14 mouse cellular contexts compared by ENCODE assay signal in genomic region chr10:3514634-3515033, GRCm38 (mm10). TPM values are rescaled to one million over a fixed set of nuclear protein-coding genes. Genes with fewer than 3 reads are reported as not detected.
DNase-seq lines count a peak whose midpoint lies in the region; ATAC-seq and TF ChIP-seq lines count a peak whose summit lies in the region.
"Had no signal": no experiment of that assay in that cellular context is flagged by ENCODE, and none has a peak within 500 bp of the region (broad histone marks: within the 10 kb centered on the region; RNA-seq: fewer than 3 reads in every experiment).

No protein-coding gene starts in this region.

- H3K36me3 ChIP-seq in forebrain, postnatal 0 days (ENCODE audit: insufficient read depth): no peaks in the 10 kb centered on the region
- H3K36me3 ChIP-seq in forebrain, embryonic 14.5 days (ENCODE audit: control insufficient read depth, insufficient read depth, low read length): no peaks in the 10 kb centered on the region
- no peaks in the 10 kb centered on the region for H3K36me3 ChIP-seq in midbrain, embryonic 11.5 days (ENCODE audit: control insufficient read depth, insufficient read depth, low read length)
- no peaks in the 10 kb centered on the region for H3K36me3 ChIP-seq in midbrain, embryonic 15.5 days (replicated peaks)
- H3K36me3 ChIP-seq in kidney, embryonic 15.5 days: no peaks in the 10 kb centered on the region
- no peaks in the 10 kb centered on the region for H3K36me3 ChIP-seq in stomach, postnatal 0 days (ENCODE audit: control insufficient read depth, insufficient read depth, low read length)
- H3K36me3 ChIP-seq: liver, embryonic 12.5 days had no signal

- WGBS in forebrain, postnatal 0 days: 78% methylated on average over 1 of the region's 1 CpGs
- WGBS in forebrain, embryonic 14.5 days: 100% methylated on average over 1 of the region's 1 CpGs
- 80% methylated on average over 1 of the region's 1 CpGs for WGBS in midbrain, embryonic 11.5 days
- WGBS in midbrain, embryonic 15.5 days: 83% methylated on average over 1 of the region's 1 CpGs
- WGBS in kidney, embryonic 15.5 days: 84% methylated on average over 1 of the region's 1 CpGs
- 88% methylated on average over 1 of the region's 1 CpGs for whole genome bisulfite sequencing in stomach, postnatal 0 days

- peak; percentile 64 for ATAC-seq in forebrain, postnatal 0 days
- no peak for ATAC-seq in forebrain, embryonic 14.5 days
- ATAC-seq in midbrain, embryonic 11.5 days (ENCODE audit: low FRiP score): 0 out of 2 replicates have a peak, but pooled peaks have one; percentile 14
- ATAC-seq in midbrain, embryonic 15.5 days (replicated peaks): no peak
- no peak for ATAC-seq in kidney, embryonic 15.5 days (replicated peaks; ENCODE audit: low FRiP score)
- no peak for ATAC-seq in stomach, postnatal 0 days (ENCODE audit: low FRiP score, low TSS enrichment)
- ATAC-seq: hindbrain, embryonic 16.5 days; liver, embryonic 12.5 days had no signal

- no peak overlapping the region for H3K9ac ChIP-seq in forebrain, postnatal 0 days
- H3K9ac ChIP-seq in forebrain, embryonic 14.5 days (ENCODE audit: low read length): no peak overlapping the region
- no peak overlapping the region for H3K9ac ChIP-seq in midbrain, embryonic 11.5 days (ENCODE audit: low read length)
- no peak overlapping the region for H3K9ac ChIP-seq in midbrain, embryonic 15.5 days
- H3K9ac ChIP-seq in kidney, embryonic 15.5 days: no peak overlapping the region
- no peak overlapping the region for H3K9ac ChIP-seq in stomach, postnatal 0 days (ENCODE audit: low read length)
- H3K9ac ChIP-seq: liver, embryonic 12.5 days had no signal

- peak; percentile 61 for DNase-seq in forebrain, postnatal 0 days
- no peak for DNase-seq in forebrain, embryonic 14.5 days (ENCODE audit: low spot score)
- no peak for DNase-seq in midbrain, embryonic 11.5 days (ENCODE audit: low spot score, missing footprints)
- peak; percentile 66 for DNase-seq in layer of hippocampus, adult 9-11 months
- peak; percentile 23 for DNase-seq in thymus, postnatal 25 days
- no peak for DNase-seq in stomach, postnatal 0 days (ENCODE audit: low spot score)
- DNase-seq: cerebellum, postnatal 36 days; heart, postnatal 14 days had no signal

- peak overlapping the region; percentile 30; the same call in 1 of the 2 replicates for H3K27ac ChIP-seq in forebrain, postnatal 0 days (ENCODE audit: low read depth, low read length)
- no peak overlapping the region for H3K27ac ChIP-seq in forebrain, embryonic 14.5 days (ENCODE audit: low read depth, low read length)
- H3K27ac ChIP-seq in midbrain, embryonic 11.5 days (ENCODE audit: low read depth, low read length): no peak overlapping the region
- no peak overlapping the region for H3K27ac ChIP-seq in midbrain, embryonic 15.5 days
- no peak overlapping the region for H3K27ac ChIP-seq in kidney, embryonic 15.5 days
- no peak overlapping the region for H3K27ac ChIP-seq in stomach, postnatal 0 days (replicated peaks)
- H3K27ac ChIP-seq: liver, embryonic 12.5 days had no signal

- no peak for TF ChIP-seq EP300 in stomach, postnatal 0 days (optimal IDR thresholded peaks at IDR 0.05)

- 0 out of 2 replicates have a peak, but pooled peaks cover 10% of the 10 kb centered on the region for H3K4me1 ChIP-seq in forebrain, postnatal 0 days (ENCODE audit: insufficient read depth)
- H3K4me1 ChIP-seq in forebrain, embryonic 14.5 days (ENCODE audit: control insufficient read depth, insufficient read depth, low read length): peaks cover 4% of the 10 kb centered on the region; the same call in 1 of the 2 replicates
- no peaks in the 10 kb centered on the region for H3K4me1 ChIP-seq in midbrain, embryonic 11.5 days (ENCODE audit: control insufficient read depth, insufficient read depth, low read length)
- peaks cover 13% of the 10 kb centered on the region for H3K4me1 ChIP-seq in midbrain, embryonic 15.5 days
- no peaks in the 10 kb centered on the region for H3K4me1 ChIP-seq in kidney, embryonic 15.5 days
- H3K4me1 ChIP-seq in stomach, postnatal 0 days (replicated peaks; ENCODE audit: control insufficient read depth, insufficient read depth): no peaks in the 10 kb centered on the region

- TF ChIP-seq CTCF in forebrain, postnatal 0 days (IDR thresholded peaks at IDR 0.05; ENCODE audit: low read depth): no peak
- no peak for TF ChIP-seq CTCF in stomach, postnatal 0 days (IDR thresholded peaks at IDR 0.05; ENCODE audit: low read depth)

- H3K27me3 ChIP-seq in forebrain, postnatal 0 days (ENCODE audit: insufficient read depth, low read length): no peaks in the 10 kb centered on the region
- H3K27me3 ChIP-seq in forebrain, embryonic 14.5 days (replicated peaks; ENCODE audit: control insufficient read depth, insufficient read depth, low read length): no peaks in the 10 kb centered on the region
- no peaks in the 10 kb centered on the region for H3K27me3 ChIP-seq in midbrain, embryonic 11.5 days (ENCODE audit: control insufficient read depth, insufficient read depth, low read length)
- H3K27me3 ChIP-seq in midbrain, embryonic 15.5 days (replicated peaks): no peaks in the 10 kb centered on the region
- no peaks in the 10 kb centered on the region for H3K27me3 ChIP-seq in kidney, embryonic 15.5 days
- H3K27me3 ChIP-seq in stomach, postnatal 0 days (ENCODE audit: control insufficient read depth, insufficient read depth, low read length): no peaks in the 10 kb centered on the region
- H3K27me3 ChIP-seq: liver, embryonic 12.5 days had no signal

- H3K9me3 ChIP-seq in forebrain, postnatal 0 days (ENCODE audit: low read length): no peaks in the 10 kb centered on the region
- no peaks in the 10 kb centered on the region for H3K9me3 ChIP-seq in forebrain, embryonic 14.5 days (replicated peaks; ENCODE audit: control insufficient read depth, low read length)
- no peaks in the 10 kb centered on the region for H3K9me3 ChIP-seq in midbrain, embryonic 11.5 days (ENCODE audit: control insufficient read depth, low read length)
- no peaks in the 10 kb centered on the region for H3K9me3 ChIP-seq in midbrain, embryonic 15.5 days
- H3K9me3 ChIP-seq in kidney, embryonic 15.5 days (replicated peaks): no peaks in the 10 kb centered on the region
- no peaks in the 10 kb centered on the region for H3K9me3 ChIP-seq in stomach, postnatal 0 days (ENCODE audit: control insufficient read depth, low read length)
- H3K9me3 ChIP-seq: liver, embryonic 12.5 days had no signal

- H3K4me3 ChIP-seq in forebrain, postnatal 0 days (ENCODE audit: low read depth, low read length): no peak overlapping the region
- no peak overlapping the region for H3K4me3 ChIP-seq in forebrain, embryonic 14.5 days (ENCODE audit: low read depth, low read length)
- no peak overlapping the region for H3K4me3 ChIP-seq in midbrain, embryonic 11.5 days (ENCODE audit: low read depth, low read length)
- no peak overlapping the region for H3K4me3 ChIP-seq in midbrain, embryonic 15.5 days
- H3K4me3 ChIP-seq in kidney, embryonic 15.5 days (replicated peaks): no peak overlapping the region
- H3K4me3 ChIP-seq in stomach, postnatal 0 days (ENCODE audit: low read depth, low read length): no peak overlapping the region
- H3K4me3 ChIP-seq: liver, embryonic 12.5 days had no signal

- H3K4me2 ChIP-seq in forebrain, postnatal 0 days (ENCODE audit: low read depth): no peak overlapping the region
- H3K4me2 ChIP-seq in forebrain, embryonic 14.5 days (ENCODE audit: low read length): no peak overlapping the region
- H3K4me2 ChIP-seq in midbrain, embryonic 11.5 days: no peak overlapping the region
- no peak overlapping the region for H3K4me2 ChIP-seq in midbrain, embryonic 15.5 days
- no peak overlapping the region for H3K4me2 ChIP-seq in kidney, embryonic 15.5 days
- no peak overlapping the region for H3K4me2 ChIP-seq in stomach, postnatal 0 days (replicated peaks; ENCODE audit: low read depth)
- H3K4me2 ChIP-seq: liver, embryonic 12.5 days had no signal

RNA-seq across cellular contexts. Expression of gene Iyd, which starts 25.4 kb away (rescaled TPM):
- 0.81 and 1.2 TPM in 2 replicates for total RNA-seq in forebrain, postnatal 0 days (2014; rRNA removed)
- polyA plus RNA-seq in forebrain, postnatal 0 days (2015; fragmentation: Nextera tagmentation; extraction: Ambion mirVana): 0.47 and 0.50 TPM in 2 replicates
- 0.53 and 0.91 TPM in 2 replicates for polyA plus RNA-seq in forebrain, embryonic 14.5 days (2014; fragmentation: Nextera tagmentation; extraction: Ambion mirVana)
- polyA plus RNA-seq in midbrain, embryonic 11.5 days (2014; fragmentation: Nextera tagmentation; extraction: Ambion mirVana): not detected in 2 replicates
- polyA plus RNA-seq in midbrain, embryonic 15.5 days (2015; fragmentation: Nextera tagmentation; extraction: Ambion mirVana): 0.28 and 0.45 TPM in 2 replicates
- 5.1 and 5.2 TPM in 2 replicates for polyA plus RNA-seq in kidney, embryonic 15.5 days (2015; fragmentation: Nextera tagmentation; extraction: Ambion mirVana)
- polyA plus RNA-seq in stomach, postnatal 0 days (2015; fragmentation: Nextera tagmentation; extraction: Ambion mirVana): 33.5 and 35.5 TPM in 2 replicates
- total RNA-seq: granulocyte monocyte progenitor cell, adult 5-6 weeks; megakaryocyte, adult 5-6 weeks had no signal

Comparison
In these comparisons a context has a peak if more than half of its experiments do, and no peak if none do; other contexts are left out.
1. ATAC-seq: peak in forebrain, postnatal 0 days (single experiment) and midbrain, embryonic 11.5 days (single experiment); none in forebrain, embryonic 14.5 days (single experiment), midbrain, embryonic 15.5 days (single experiment), kidney, embryonic 15.5 days (single experiment) and stomach, postnatal 0 days (single experiment).
2. DNase-seq: peak in forebrain, postnatal 0 days (single experiment), layer of hippocampus, adult 9-11 months (single experiment) and thymus, postnatal 25 days (single experiment); none in forebrain, embryonic 14.5 days (single experiment), midbrain, embryonic 11.5 days (single experiment) and stomach, postnatal 0 days (single experiment).